Mouse (Mus musculus) spleen, postnatal 14 days (tissue): ENCODE measurements around the gene Adamts9.

Experiments used
- DNase-seq, 2 experiments: peaks; one replicate each; pipeline ENCODE4 v3.0.0; 2021 to 2022; ENCODE audit warnings: low spot score in 2 of 2

Gene Adamts9

GRCm38 (mm10) chr6:92727351-92727986 lies 215.8 kb downstream of the Adamts9 start:
- no peak for DNase-seq

- DNase-seq, result no peak
Measured at GRCm38 (mm10) chr6:92726121-92726520, 217.2 kb downstream of the Adamts9 start.

DNA sequence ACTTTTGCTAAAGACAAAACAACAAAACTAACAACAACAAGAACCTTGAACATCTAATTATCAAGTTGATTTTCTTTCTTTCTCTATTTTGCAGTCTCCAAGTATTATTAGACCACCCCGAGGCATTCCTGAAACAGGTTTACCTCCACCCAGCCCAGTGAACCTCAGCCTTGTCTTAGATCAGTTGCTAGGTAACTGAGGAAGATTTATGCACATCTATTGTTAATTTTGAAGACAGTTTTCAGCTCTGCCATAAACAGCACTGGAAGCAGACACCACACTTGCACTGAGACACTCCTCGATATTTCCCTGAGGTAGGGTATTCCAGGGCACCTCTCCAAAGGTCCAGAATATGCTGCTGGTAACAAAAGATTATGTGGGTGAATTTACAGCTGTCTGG lies 218.9 kb downstream of the Adamts9 start:
- DNase-seq, result no peak
